Mouse (Mus musculus): Measurements from ENCODE around the gene Lims1. TPM values are rescaled to one million over a fixed set of nuclear protein-coding genes. Genes with fewer than 3 reads are reported as not detected.

Lims1 gene
- polyA plus RNA-seq, 1 experiment from 2014 or later = 124 TPM

GRCm38 (mm10) chr10:58359123-58359522, 35.9 kb downstream of the Lims1 start:
- no peak overlapping the region for H3K4me2 ChIP-seq (ENCODE audit: low read depth, low read length)
- H3K9ac ChIP-seq (ENCODE audit: low read depth, low read length) = no peak overlapping the region
- no peak overlapping the region for H3K27ac ChIP-seq (ENCODE audit: low read length)
- no peaks in the 10 kb centered on the region for H3K27me3 ChIP-seq (replicated peaks; ENCODE audit: control insufficient read depth, insufficient read depth, low read length)
- H3K4me1 ChIP-seq (ENCODE audit: control insufficient read depth, insufficient read depth, low read length) = peaks cover 13% of the 10 kb centered on the region
- WGBS = 82% methylated on average over 2 of the region's 2 CpGs
- no peaks in the 10 kb centered on the region for H3K9me3 ChIP-seq (ENCODE audit: control insufficient read depth, low read length)
- no peaks in the 10 kb centered on the region for H3K36me3 ChIP-seq (ENCODE audit: control insufficient read depth, insufficient read depth, low read length)
- H3K4me3 ChIP-seq (ENCODE audit: low read length) = no peak overlapping the region
- ATAC-seq = no peak

- Histone ChIP-seq H3K9me3 (ENCODE audit: control insufficient read depth, low read length) (no peaks in the 10 kb centered on the region), H3K9ac (ENCODE audit: low read depth, low read length) (no peak overlapping the region), H3K4me3 (ENCODE audit: low read length) (no peak overlapping the region), H3K27ac (ENCODE audit: low read length) (no peak overlapping the region), H3K36me3 (ENCODE audit: control insufficient read depth, insufficient read depth, low read length) (no peaks in the 10 kb centered on the region), H3K4me2 (ENCODE audit: low read depth, low read length) (no peak overlapping the region), H3K27me3 (replicated peaks; ENCODE audit: control insufficient read depth, insufficient read depth, low read length) (no peaks in the 10 kb centered on the region), H3K4me1 (ENCODE audit: control insufficient read depth, insufficient read depth, low read length) (peaks cover 17% of the 10 kb centered on the region)
- WGBS = 59% methylated on average over 7 of the region's 7 CpGs
- peak; percentile 54 for ATAC-seq
Measured at GRCm38 (mm10) chr10:58359952-58360351, 36.7 kb downstream of the Lims1 start.

- no peak overlapping the region for H3K4me3 ChIP-seq (ENCODE audit: low read length)
- no peaks in the 10 kb centered on the region for H3K27me3 ChIP-seq (replicated peaks; ENCODE audit: control insufficient read depth, insufficient read depth, low read length)
- no peak overlapping the region for H3K27ac ChIP-seq (ENCODE audit: low read length)
- H3K9ac ChIP-seq (ENCODE audit: low read depth, low read length) = no peak overlapping the region
- ATAC-seq = no peak
- peaks cover 17% of the 10 kb centered on the region for H3K4me1 ChIP-seq (ENCODE audit: control insufficient read depth, insufficient read depth, low read length)
- no peaks in the 10 kb centered on the region for H3K36me3 ChIP-seq (ENCODE audit: control insufficient read depth, insufficient read depth, low read length)
- H3K9me3 ChIP-seq (ENCODE audit: control insufficient read depth, low read length) = no peaks in the 10 kb centered on the region
- WGBS = 41% methylated on average over 1 of the region's 1 CpGs
- no peak overlapping the region for H3K4me2 ChIP-seq (ENCODE audit: low read depth, low read length)
Measured at GRCm38 (mm10) chr10:58362745-58363144, 39.5 kb downstream of the Lims1 start.

- H3K4me1 ChIP-seq (ENCODE audit: control insufficient read depth, insufficient read depth, low read length) = peaks cover 15% of the 10 kb centered on the region
- H3K36me3 ChIP-seq (ENCODE audit: control insufficient read depth, insufficient read depth, low read length) = no peaks in the 10 kb centered on the region
- 67% methylated on average over 5 of the region's 5 CpGs for WGBS
- no peak overlapping the region for H3K4me3 ChIP-seq (ENCODE audit: low read length)
- peak; percentile 84 for ATAC-seq
- no peaks in the 10 kb centered on the region for H3K9me3 ChIP-seq (ENCODE audit: control insufficient read depth, low read length)
- peak overlapping the region; percentile 32; the same call in 1 of the 2 replicates for H3K27ac ChIP-seq (ENCODE audit: low read length)
- no peak overlapping the region for H3K4me2 ChIP-seq (ENCODE audit: low read depth, low read length)
- no peak overlapping the region for H3K9ac ChIP-seq (ENCODE audit: low read depth, low read length)
- no peaks in the 10 kb centered on the region for H3K27me3 ChIP-seq (replicated peaks; ENCODE audit: control insufficient read depth, insufficient read depth, low read length)
Measured at GRCm38 (mm10) chr10:58364770-58365515, 41.7 kb downstream of the Lims1 start.

GRCm38 (mm10) chr10:58368791-58369706, 45.8 kb downstream of the Lims1 start:
- H3K4me2 ChIP-seq (ENCODE audit: low read depth, low read length) = no peak overlapping the region
- peaks cover 21% of the 10 kb centered on the region for H3K4me1 ChIP-seq (ENCODE audit: control insufficient read depth, insufficient read depth, low read length)
- ATAC-seq = no peak
- H3K36me3 ChIP-seq (ENCODE audit: control insufficient read depth, insufficient read depth, low read length) = no peaks in the 10 kb centered on the region
- 84% methylated on average over 7 of the region's 7 CpGs for WGBS
- H3K9ac ChIP-seq (ENCODE audit: low read depth, low read length) = no peak overlapping the region
- H3K27ac ChIP-seq (ENCODE audit: low read length) = no peak overlapping the region
- no peak overlapping the region for H3K4me3 ChIP-seq (ENCODE audit: low read length)
- no peaks in the 10 kb centered on the region for H3K9me3 ChIP-seq (ENCODE audit: control insufficient read depth, low read length)
- no peaks in the 10 kb centered on the region for H3K27me3 ChIP-seq (replicated peaks; ENCODE audit: control insufficient read depth, insufficient read depth, low read length)

GRCm38 (mm10) chr10:58369707-58370093, 46.4 kb downstream of the Lims1 start:
- no peak overlapping the region for H3K27ac ChIP-seq (ENCODE audit: low read length)

GRCm38 (mm10) chr10:58370143-58370542, 46.9 kb downstream of the Lims1 start:
- Histone ChIP-seq H3K9ac (ENCODE audit: low read depth, low read length) (no peak overlapping the region), H3K4me2 (ENCODE audit: low read depth, low read length) (no peak overlapping the region), H3K4me3 (ENCODE audit: low read length) (no peak overlapping the region), H3K36me3 (ENCODE audit: control insufficient read depth, insufficient read depth, low read length) (no peaks in the 10 kb centered on the region), H3K9me3 (ENCODE audit: control insufficient read depth, low read length) (no peaks in the 10 kb centered on the region), H3K27me3 (replicated peaks; ENCODE audit: control insufficient read depth, insufficient read depth, low read length) (no peaks in the 10 kb centered on the region), H3K4me1 (ENCODE audit: control insufficient read depth, insufficient read depth, low read length) (peaks cover 16% of the 10 kb centered on the region), H3K27ac (ENCODE audit: low read length) (peak overlapping the region; percentile 26; the same call in 1 of the 2 replicates)
- no peak for ATAC-seq

More at GRCm38 (mm10) chr10:58369707-58370093, 46.4 kb downstream of the Lims1 start:
- Histone ChIP-seq H3K36me3 (ENCODE audit: control insufficient read depth, insufficient read depth, low read length) (no peaks in the 10 kb centered on the region), H3K4me2 (ENCODE audit: low read depth, low read length) (no peak overlapping the region), H3K27me3 (replicated peaks; ENCODE audit: control insufficient read depth, insufficient read depth, low read length) (no peaks in the 10 kb centered on the region), H3K9ac (ENCODE audit: low read depth, low read length) (no peak overlapping the region), H3K4me3 (ENCODE audit: low read length) (no peak overlapping the region), H3K4me1 (ENCODE audit: control insufficient read depth, insufficient read depth, low read length) (peaks cover 19% of the 10 kb centered on the region), H3K9me3 (ENCODE audit: control insufficient read depth, low read length) (no peaks in the 10 kb centered on the region)
- whole genome bisulfite sequencing = 23% methylated on average over 3 of the region's 3 CpGs
- no peak for ATAC-seq

- Histone ChIP-seq H3K27ac (ENCODE audit: low read length) (peak overlapping the region; percentile 26; the same call in 1 of the 2 replicates), H3K9me3 (ENCODE audit: control insufficient read depth, low read length) (no peaks in the 10 kb centered on the region), H3K4me1 (ENCODE audit: control insufficient read depth, insufficient read depth, low read length) (peaks cover 15% of the 10 kb centered on the region), H3K9ac (ENCODE audit: low read depth, low read length) (no peak overlapping the region), H3K36me3 (ENCODE audit: control insufficient read depth, insufficient read depth, low read length) (no peaks in the 10 kb centered on the region), H3K4me2 (ENCODE audit: low read depth, low read length) (no peak overlapping the region), H3K27me3 (replicated peaks; ENCODE audit: control insufficient read depth, insufficient read depth, low read length) (no peaks in the 10 kb centered on the region), H3K4me3 (ENCODE audit: low read length) (no peak overlapping the region)
- no peak for ATAC-seq
Measured at GRCm38 (mm10) chr10:58370559-58370958, 47.3 kb downstream of the Lims1 start.

- H3K4me1 ChIP-seq (ENCODE audit: control insufficient read depth, insufficient read depth, low read length) = peaks cover 14% of the 10 kb centered on the region
- ATAC-seq = peak; percentile 93
- H3K27me3 ChIP-seq (replicated peaks; ENCODE audit: control insufficient read depth, insufficient read depth, low read length) = no peaks in the 10 kb centered on the region
- no peaks in the 10 kb centered on the region for H3K9me3 ChIP-seq (ENCODE audit: control insufficient read depth, low read length)
- 27% methylated on average over 14 of the region's 14 CpGs for WGBS
- H3K4me2 ChIP-seq (ENCODE audit: low read depth, low read length) = peak overlapping the region; percentile 38
- peak overlapping the region; percentile 79 for H3K27ac ChIP-seq (ENCODE audit: low read length)
- H3K9ac ChIP-seq (ENCODE audit: low read depth, low read length) = peak overlapping the region; percentile 26
- H3K36me3 ChIP-seq (ENCODE audit: control insufficient read depth, insufficient read depth, low read length) = no peaks in the 10 kb centered on the region
- H3K4me3 ChIP-seq (ENCODE audit: low read length) = peak overlapping the region; percentile 25
Measured at GRCm38 (mm10) chr10:58371279-58371842, 48.1 kb downstream of the Lims1 start.

Measured in intestine, embryonic 16.5 days (tissue).